Mouse (Mus musculus): ENCODE measurements around the gene Wdr18.

The Wdr18 gene

DNA sequence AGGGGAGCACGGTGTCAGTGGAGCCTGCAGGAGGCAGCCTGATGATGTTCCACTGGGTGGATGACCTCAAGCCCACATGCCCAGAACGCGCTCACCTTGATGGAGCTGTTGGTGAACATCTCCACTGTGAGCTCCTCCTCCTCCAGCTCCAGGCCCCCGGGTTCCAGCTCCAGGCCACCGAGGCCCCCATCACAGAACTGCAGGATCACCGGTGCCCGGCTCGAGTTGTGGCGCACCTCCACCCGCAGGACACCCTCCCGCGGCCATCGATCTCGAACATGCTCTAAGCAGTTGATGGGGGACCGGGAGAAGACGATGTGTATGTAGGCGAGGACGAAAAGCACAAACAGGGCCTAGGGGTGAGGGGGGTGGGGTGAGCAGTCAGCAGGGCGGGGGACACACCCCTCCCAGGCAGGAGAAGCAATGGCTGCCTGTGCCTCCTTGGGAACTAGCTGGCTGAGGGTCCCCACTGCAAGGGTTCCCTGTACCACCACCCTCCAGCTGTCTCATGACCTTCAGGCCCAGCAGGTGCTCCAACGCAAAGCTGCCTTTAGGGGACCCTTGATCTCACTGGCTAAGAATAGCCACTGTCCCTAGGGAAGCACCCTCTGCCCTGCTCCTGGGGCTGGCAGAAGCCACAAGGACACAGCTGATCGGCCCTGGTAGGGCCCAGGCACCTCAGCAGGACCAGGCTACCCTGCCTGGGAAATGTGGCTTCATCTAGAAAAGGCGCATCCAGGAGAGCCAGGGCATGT, 19.6 kb downstream of the Wdr18 start:
- DNase-seq: no peak

DNA sequence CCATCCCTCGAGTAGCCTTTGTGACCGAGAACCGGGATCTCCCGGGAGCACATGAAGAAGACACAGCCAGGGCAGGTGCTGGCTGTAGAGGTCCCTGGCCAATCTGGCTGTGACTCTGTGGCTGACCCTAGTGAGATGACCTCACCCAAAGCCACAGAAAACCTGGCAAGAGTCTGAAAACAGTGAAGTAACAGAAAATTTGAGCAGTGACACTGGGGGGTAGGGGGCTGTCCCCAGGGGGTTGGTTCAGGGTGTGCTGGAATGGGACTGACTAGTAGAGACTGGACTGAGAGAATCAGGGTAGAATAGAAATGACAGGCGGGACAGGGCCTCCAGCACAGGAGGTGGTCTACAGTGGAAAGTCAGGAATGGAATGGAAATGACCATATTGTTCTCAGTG, 23.3 kb downstream of the Wdr18 start:
- no peak for DNase-seq

DNA sequence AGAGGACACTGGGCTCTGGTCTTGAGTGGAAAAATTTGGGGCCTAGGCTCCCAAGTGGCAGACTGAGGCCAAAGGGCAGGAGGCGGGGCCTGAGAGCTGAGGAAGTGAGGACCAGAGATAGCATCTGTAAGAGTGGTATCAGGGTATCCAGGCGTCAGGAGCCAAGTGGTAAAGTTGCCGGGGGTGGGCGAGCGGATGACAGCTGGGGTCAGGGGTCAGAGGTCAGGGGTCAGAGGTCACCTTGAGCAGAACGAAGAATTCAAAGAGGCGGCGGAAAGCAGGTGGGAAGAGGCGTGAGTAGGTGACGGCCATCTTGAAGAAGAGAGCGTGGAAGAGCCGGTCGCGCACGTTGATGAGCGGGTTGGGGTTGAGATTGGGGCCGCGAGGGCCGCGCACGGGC, 23.7 kb downstream of the Wdr18 start:
- DNase-seq: peak; percentile 84

DNA sequence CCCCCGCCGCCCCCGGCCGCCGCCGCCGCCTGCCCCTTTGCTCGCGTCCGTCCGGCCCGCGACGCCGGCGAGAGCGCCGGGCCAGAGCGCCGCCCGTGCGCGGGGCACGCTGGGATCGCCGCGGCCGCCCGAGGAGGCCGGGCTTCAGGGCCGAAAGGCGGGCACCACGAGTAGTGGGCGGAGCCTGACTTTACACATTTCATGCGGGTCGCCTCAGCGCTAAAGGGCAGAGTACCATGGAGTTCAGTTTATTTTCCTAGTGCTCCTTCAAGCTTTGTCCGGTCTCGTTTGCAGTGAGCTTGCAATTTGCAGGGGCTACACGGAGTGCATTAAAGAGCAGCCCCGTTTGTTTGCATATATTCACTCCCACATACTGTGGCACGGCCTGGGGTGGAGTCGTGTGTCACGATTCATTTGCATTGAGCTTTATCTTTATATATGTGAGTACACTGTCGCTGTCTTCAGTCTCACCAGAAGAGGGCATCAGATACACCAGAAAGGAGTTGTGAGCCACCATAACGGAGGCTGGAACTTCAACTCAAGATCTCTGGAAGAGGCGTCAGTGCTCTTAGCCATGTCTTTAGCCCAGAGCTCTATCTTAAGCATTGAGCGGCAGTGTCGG, 24.4 kb downstream of the Wdr18 start, which contains the start of gene Tmem259:
Tmem259 (minus strand) TSS at position 136 of the 622 bp plus-strand sequence.
- peak; percentile 94 for DNase-seq

DNA sequence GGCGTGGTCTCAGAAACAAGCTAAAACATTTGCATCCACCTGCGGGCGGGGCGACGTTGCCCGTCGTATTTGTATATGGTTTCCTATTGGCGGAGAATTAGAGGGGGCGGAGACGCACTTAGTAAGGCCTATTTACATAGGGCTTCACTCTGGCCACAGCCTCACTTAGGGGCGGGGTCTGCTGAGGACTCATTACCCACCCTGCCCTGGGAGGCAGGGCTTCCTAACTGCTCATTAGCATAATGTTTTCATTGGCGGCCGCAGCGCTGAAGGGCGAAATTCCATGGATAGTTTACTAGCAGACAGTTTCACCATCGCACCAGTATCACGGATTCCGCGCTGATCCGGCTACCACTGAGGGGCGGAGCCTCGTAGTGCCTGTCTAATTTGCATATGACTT, 24.9 kb downstream of the Wdr18 start:
- DNase-seq: peak; percentile 98

DNA sequence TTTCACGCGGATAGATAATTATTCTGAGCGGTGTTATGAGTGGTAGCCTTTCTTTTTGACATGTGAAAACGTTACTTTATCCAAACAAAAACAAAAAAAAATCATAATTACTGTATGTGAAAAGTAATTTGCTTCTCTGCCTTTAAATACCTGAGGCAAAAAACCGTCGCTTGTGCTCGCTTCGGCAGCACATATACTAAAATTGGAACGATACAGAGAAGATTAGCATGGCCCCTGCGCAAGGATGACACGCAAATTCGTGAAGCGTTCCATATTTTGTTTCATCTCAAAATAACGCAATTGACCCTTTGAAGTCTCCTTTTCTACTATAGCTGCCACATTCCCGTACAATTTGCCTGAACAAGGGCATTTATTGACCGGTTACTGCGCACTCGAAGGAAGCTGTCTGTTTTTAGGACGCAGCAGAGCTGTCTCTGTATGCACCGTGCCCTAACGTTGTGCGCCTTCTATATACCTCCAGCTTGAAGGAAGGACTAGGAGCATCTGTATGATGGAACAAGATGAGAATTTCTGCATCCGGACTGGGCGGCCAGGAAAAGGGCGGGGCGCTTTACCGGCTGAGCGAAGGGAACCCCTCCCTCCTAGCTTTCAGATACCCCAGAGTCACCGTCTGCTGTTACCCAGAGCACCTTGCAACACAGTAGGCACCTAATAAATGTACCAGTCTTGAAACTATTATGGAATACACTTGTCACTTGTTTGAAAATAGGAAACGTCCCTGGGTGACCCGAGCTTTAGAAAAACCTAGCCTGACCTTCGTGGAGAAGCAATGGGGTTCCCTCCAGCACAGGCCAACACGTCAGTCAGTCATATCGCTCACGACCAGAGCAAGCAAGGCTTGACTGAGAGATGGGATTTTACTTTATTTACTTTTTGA, 25.6 kb downstream of the Wdr18 start:
- DNase-seq: peak; percentile 72

DNA sequence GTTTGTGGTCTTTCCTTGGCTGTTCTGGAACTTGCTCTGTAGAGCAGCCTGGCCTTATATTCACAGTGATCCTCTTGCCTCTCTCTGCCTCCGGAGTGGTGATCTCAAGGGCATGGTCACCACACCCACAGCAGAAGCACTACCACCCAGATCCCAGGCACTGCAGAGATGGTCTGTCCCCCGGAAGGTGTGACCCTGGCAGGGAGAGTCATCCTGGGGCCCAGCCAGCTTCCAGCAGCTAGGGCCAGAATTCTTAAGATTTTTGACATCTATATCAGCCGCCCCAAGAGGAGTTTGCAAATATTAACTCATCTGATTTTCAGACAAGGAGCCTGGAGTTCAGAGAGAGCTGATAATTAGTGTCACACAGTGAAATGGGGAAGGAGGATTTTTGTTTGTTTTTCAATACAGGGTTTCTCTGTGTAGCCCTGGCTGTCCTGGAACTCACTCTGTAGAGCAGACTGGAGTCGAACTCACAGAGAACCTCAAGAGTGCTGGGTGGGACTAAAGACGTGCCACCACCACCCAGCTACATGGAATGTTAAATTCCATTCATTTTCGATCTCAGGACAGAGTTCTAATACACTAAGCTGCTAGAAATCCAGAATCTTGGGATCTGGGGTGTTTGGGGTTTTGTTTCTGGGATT, 26.4 kb downstream of the Wdr18 start:
- DNase-seq: peak; percentile 49

DNA sequence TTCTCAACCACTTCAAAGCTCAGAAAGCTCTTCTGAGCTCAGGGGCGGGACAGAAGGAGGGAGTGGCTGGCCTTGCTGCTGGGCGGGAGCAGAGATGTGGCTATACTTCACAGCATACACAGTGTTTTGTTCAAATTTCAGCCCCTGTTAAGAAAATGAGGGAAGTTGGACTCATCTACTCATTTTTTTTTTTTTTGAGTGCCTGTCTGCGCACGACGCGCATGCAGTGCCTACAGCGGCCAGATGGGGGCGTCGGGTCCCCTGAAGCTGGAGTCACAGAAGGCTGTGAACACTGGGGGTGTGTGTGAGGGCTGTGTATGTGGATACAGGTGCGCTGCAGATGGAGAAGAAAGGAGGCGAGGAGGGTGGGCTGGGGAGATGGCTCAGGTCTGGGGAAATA, 27.0 kb downstream of the Wdr18 start:
- peak; percentile 94 for DNase-seq

DNA sequence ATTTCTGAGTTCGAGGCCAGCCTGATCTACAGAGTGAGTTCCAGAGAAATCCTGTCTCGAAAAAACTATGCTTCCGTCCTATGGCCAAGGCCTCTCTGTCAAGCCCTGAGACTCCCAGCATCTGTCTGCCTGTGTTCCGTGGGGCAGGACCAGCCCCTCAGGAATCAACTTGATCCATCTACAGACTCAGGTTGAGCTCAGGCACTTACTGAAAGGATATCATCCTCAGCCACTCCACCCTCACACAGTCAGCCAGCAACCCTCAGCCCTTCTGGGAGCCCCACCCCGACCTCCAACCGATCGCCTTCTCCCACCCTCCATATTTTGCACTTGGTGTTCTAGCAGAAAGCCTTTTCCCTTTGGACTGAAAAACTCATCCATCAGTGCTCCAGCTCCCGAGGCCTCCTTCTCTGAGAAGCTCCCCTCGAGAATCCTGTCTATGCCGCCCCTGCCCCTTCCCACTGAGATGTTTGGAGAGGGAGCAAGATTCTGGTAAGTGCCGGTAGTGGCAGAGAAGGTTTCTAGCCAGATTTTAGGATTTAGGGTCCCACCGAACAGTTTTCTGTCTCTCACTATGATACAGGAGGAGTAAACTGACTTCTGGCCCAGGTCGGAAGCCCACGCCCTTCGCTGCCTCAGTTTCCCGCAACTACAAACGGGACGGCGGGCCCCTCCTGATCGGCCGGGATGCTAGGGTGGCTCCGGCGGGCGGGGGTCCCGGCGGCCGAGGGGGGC, 28.0 kb downstream of the Wdr18 start:
- DNase-seq: no peak

DNA sequence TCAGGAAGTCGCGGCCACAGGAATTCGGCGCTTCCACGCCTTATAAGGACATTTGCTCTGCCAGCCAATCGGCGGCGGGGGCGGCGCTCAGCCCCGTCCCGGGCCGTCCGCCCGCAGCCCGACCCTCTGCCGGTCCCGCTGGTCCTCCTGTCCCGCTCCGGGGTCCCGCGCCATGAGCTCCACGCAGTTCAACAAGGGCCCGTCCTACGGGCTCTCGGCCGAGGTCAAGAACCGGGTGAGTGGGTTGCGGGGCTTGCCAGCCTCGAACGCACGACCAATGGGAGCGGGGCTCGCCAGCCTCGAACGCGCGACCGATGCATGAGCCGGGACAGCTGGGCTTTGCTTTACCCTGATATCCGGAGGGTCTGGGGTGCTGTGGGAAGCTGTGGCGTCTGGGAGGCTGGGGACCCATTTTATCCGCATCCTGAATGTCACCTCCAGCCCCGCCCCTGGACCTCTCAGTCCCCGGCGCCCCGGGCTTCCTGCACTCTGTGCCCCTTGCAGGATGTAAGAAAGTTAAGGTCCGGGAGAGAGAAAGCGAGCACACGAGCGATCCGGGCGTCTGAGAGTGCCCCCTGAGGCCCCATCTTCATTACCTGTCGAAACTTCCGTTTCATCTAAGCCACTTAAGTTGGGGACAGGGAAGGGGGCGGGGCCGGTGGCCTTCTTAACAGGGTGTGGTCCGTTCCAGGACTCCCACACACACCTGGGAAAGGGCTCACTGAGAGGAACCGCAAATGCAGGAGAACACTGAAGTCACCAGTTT, 28.7 kb downstream of the Wdr18 start, which contains the start of gene Cnn2:
Cnn2 (plus strand) TSS at position 79 of the 766 bp plus-strand sequence.
- peak; percentile 89 for DNase-seq

DNA sequence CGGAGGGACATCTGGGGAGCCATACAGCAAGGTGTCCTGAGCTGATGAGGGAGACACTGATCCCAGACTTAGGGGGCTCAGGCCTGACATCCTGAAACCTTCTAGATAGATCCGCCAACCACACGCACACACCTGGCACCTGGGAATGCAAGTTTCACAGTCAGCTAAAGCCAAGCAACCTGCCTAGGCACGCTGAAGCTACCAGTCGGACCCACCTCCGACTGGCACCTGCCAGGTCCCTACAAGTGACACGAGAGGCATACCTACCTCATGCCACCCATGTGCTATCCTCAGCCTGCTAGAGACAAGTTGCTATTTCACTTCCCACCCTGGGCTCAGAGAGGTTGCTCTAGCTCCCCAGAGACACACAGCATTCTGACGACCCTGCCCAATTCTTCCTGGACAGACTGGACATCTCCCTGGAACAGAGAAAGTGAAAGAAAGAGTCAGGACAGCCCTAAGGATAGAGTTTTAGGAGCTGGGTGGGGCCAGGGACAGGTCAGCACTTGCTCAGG, 29.4 kb downstream of the Wdr18 start:
- DNase-seq: no peak

DNA sequence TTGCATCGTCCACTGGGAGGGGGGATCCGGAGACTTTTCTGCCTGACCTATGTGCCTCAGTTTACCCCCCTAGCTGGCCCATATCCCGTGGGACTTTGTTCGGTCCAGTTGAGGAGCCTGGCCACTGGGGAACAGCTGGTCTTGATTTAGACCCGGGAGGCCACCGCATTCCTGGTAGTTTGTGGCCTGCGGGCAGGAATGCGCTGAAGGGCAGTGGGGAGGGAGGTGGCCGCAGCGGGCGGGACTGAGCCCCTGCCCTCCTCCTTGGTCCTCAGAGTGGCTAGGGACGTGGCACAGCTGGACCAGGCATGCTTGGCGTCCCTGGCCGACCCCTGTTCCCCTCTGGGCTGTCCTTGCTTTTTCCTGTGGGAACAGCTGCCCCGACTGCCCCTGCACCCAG, 29.9 kb downstream of the Wdr18 start:
- peak; percentile 65 for DNase-seq

DNA sequence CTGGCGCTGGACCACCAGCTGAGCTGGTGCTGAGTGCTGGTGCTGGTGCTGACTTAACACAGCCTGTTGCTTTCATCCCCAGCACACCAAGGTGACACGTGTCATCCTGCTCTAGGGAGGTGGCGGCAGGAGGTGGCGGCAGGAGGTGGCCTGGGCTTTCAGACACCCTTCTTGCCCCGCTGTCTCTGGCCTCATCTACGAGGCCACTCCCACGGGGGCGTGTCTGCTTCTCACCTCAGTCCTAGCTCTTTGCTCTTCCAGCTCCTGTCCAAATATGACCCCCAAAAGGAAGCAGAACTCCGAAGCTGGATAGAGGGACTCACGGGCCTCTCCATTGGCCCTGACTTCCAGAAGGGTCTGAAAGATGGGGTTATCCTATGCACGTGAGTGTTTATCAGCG, 31.1 kb downstream of the Wdr18 start:
- DNase-seq: no peak

DNA sequence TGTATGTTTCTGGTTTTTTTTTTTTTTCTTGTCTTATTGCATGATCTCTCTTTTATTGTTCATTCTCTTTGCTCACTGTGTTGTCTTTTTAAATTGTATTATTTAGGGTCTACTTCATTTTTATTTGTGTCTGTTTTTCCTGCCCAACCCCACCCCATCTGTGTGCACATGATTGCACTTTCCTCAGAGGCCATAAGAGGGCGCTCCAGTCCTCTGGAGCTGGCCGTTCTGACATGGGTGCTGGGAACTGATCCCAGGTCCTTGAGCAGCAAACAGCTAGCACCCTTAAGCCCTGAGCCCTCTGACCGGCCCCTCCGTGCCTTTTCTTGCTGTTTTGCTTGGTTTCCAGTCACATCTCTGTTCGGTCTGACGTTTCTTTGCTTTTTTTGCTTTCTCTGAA, 31.6 kb downstream of the Wdr18 start:
- DNase-seq: no peak

DNA sequence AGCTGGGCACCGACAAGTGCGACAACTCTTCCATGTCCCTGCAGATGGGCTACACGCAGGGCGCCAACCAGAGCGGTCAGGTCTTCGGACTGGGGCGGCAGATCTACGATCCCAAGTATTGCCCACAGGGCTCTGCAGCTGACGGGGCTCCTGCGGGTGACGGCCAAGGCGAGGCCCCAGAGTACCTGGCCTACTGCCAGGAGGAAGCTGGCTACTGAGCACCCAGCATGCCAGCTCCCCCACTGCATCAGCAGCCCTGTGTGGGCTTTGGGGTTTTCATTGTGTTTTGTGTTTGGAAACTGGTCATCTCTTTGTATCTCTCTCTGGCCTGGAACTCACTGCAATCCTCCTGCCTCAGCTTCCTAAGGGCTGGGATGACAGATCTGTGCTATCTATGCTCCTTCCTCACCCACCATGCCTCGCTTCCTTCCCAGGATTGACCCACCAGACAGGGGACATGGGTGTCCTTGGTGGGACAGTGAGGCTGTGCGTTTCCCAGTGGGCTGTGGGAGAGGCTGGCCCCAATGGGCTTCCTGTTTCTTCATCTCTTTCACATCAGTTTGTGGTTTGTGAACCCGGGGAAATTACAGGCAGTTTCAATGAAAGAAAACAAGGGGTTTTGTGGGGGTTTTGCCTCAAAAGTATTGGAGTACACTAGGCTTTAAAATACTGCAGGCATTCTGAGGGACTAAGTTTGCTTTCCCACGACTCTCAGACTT, 34.6 kb downstream of the Wdr18 start:
- DNase-seq: peak; percentile 71

DNA sequence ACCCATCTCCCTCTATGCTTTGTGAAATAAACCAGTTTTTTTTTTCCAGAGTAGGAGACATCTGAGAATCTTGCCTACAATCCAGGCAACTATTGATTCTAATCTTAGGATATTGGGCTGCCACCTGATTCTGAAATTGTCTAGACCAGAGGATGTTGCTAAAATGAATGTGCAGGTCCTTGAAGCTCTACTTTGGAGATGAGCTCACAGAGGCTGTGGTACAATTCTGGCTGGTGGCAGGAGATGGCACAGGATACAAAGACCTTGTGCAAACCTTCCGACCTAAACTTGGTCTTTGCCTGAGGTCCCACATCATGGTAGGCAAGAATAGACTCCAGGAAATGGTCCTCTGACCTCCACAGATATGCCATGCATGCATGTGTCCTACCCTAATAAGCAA, 35.7 kb downstream of the Wdr18 start:
- DNase-seq: no peak

DNA sequence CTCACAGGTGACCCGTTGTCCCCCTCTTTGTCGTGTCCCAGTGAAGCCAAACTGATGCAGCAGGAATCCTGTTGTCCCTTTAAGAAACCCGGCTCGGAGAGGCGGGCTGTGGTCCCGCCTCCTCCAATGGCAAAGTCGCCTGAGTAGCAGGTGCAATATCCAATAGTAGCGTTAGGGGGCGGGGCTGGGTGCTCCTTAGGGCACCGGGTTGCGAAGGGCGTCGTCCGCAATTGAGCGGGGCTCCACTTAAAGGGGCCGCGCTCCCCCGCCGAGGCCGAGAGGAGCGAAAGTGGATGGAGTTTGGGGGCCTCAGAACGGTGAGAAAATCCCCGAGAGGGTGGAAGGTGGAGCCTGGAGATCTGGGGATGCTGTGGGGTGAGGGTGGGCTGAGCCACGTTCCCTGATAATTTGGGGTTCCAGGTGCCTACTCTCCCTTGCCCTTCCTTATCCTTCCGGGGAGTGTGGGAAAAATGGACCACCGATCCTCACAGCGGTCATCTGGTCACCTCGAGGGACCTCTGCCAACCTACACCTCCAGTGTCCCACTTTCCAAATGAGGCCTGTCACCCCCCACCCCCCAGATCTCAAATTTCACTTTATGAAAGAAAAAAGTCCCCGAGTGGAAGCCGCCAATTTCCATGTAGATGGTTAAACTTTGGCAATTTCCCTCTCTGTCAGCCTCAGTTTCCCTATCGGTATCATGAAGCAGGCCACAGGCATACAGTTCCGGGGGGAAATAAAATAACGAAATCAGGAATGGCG, 36.5 kb downstream of the Wdr18 start, which contains the start of gene Abca7:
Abca7 (plus strand) TSS at position 223 of the 762 bp plus-strand sequence.
- peak; percentile 99 for DNase-seq

DNA sequence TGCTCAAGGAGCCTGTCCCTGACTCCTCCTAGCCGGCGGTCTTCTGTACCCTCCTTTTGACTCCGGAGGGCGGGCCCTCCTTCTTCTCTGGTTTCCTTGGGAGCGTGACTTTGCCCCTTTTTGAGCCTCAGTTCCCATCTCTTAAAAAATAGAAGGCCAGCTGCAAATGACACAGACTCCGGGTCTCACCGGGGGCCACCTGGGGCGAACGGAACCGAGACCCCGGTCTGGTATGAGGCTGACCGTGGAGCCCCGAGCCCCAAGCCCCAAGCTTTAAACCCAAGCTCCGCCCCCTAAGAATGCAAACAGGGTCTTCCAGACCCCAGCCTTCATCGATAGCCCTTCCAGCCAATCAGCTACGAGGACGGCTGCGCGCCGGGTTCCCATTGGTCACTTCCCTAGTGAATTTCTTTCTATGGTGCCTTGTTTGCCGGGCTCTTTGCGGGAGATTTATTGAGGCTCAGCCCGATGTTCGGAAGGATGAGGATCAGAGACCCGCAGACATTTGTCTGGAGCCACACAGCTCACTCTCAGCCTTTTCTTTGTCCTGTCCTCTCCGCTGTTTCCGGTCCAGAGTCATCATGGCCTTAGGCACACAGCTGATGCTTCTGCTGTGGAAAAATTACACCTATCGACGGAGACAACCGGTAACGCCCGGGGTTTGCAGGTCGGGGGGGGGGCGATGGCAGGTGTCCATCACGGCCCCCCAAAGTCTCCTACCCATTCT, 37.2 kb downstream of the Wdr18 start:
- peak; percentile 82 for DNase-seq

DNA sequence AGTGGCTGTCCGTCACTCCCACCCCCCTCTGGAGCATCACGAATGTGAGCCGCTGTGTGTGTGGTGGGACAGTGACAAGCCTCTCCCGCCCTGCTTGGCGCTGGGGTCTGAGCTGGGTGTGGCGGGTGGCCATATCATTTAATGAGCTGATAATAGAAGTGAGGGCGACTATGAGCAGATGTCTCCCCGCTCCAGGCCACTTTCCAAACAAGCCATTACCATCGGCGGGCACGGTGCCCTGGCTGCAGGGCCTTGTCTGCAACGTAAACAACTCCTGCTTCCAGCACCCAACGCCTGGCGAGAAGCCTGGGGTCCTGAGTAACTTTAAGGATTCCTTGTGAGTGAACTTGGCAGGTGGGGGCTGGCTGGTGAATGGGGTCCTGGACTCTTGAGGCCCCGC, 37.9 kb downstream of the Wdr18 start:
- no peak for DNase-seq
